9 mouse cellular contexts compared by ENCODE assay signal in genomic region chr3:130494665-130495396, GRCm38 (mm10).
DNase-seq lines count a peak whose midpoint lies in the region; TF ChIP-seq lines count a peak whose summit lies in the region.
"Had no signal": no experiment of that assay in that cellular context is flagged by ENCODE, and none has a peak within 500 bp of the region (broad histone marks: within the 10 kb centered on the region; RNA-seq: fewer than 3 reads in every experiment).

No protein-coding gene starts in this region.

- peak; percentile 12 to 23 for DNase-seq in heart, adult 2 months
- DNase-seq in heart, postnatal 25 days (ENCODE audit: low spot score): no peak
- DNase-seq in ES-E14 (ENCODE audit: low read depth, low spot score): peak; percentile 34
- peak; percentile 63 for DNase-seq in embryo, embryonic 10 days (ENCODE audit: low spot score)
- peak; percentile 25 for DNase-seq in heart, postnatal 4 days
- DNase-seq in lung, postnatal 4 days: peak; percentile 56 to 64
- DNase-seq in spleen, postnatal 36 days (ENCODE audit: low spot score in 2 of 2): no peak
- DNase-seq in urinary bladder, adult 18-20 months (ENCODE audit: low spot score in 2 of 2): no peak

- no peaks in the 10 kb centered on the region for H3K4me1 ChIP-seq in heart, adult 2 months (ENCODE audit: control insufficient read depth, insufficient read depth, low read length)
- H3K4me1 ChIP-seq in ES-E14 (ENCODE audit: control insufficient read depth in 2 of 2, insufficient read depth in 2 of 2, low read length in 2 of 2, poor library complexity in 1 of 2): no peaks in the 10 kb centered on the region

- TF ChIP-seq POLR2A in heart, adult 2 months (IDR thresholded peaks at IDR 0.05; ENCODE audit: insufficient read depth, low read depth, low read length): no peak

- no peak for TF ChIP-seq EP300 in heart, adult 2 months (IDR thresholded peaks at IDR 0.05; ENCODE audit: insufficient read depth, low read depth, low read length)

- no peak overlapping the region for H3K9ac ChIP-seq in heart, adult 2 months (ENCODE audit: low read depth, low read length)
- no peak overlapping the region for H3K9ac ChIP-seq in ES-E14 (ENCODE audit: insufficient read depth, low read depth, low read length, poor library complexity, severe bottlenecking)

- in situ Hi-C loops in ES-E14 (cut with MboI; ENCODE audit: low sequenced_read_pairs in 2 of 2, unreplicated experiment in 2 of 2): no loop called here

- 70% methylated on average over 20 of the region's 20 CpGs for WGBS in heart, adult 2 months

- no peaks in the 10 kb centered on the region for H3K9me3 ChIP-seq in ES-E14 (ENCODE audit: control insufficient read depth, insufficient read depth, low read depth, low read length)

- no peaks in the 10 kb centered on the region for H3K79me2 ChIP-seq in heart, adult 2 months (replicated peaks; ENCODE audit: control insufficient read depth, insufficient read depth, low read length)

- no peak overlapping the region for H3K4me3 ChIP-seq in heart, adult 2 months
- no peak overlapping the region for H3K4me3 ChIP-seq in ES-E14 (ENCODE audit: insufficient read depth in 1 of 2, low read depth in 1 of 2, low read length in 2 of 2, poor library complexity in 1 of 2, severe bottlenecking in 1 of 2)

- peak; percentile 54 for TF ChIP-seq CTCF in heart, adult 2 months (IDR thresholded peaks at IDR 0.05)

- H3K36me3 ChIP-seq in heart, adult 2 months (ENCODE audit: control insufficient read depth, insufficient read depth, low read length): no peaks in the 10 kb centered on the region
- no peaks in the 10 kb centered on the region for H3K36me3 ChIP-seq in ES-E14 (ENCODE audit: control insufficient read depth, insufficient read depth, low read length, poor library complexity, severe bottlenecking)
- H3K36me3 ChIP-seq: G1E had no signal

- H3K27ac ChIP-seq in heart, adult 2 months: no peak overlapping the region
- H3K27ac ChIP-seq in ES-E14 (ENCODE audit: insufficient read depth, low read depth, low read length, poor library complexity, severe bottlenecking): no peak overlapping the region

- intact Hi-C loops in heart, adult 2 months (cut with DNase I): no loop called here
- intact Hi-C loops in heart, postnatal 25 days (cut with DNase I): no loop called here

- no peaks in the 10 kb centered on the region for H3K27me3 ChIP-seq in heart, adult 2 months (ENCODE audit: control insufficient read depth, insufficient read depth, low read length)

TF ChIP-seq in ES-E14, 5 proteins besides CTCF, POLR2A, EP300 and RAD21:
- TF ChIP-seq ZNF384 (IDR thresholded peaks at IDR 0.05; ENCODE audit: low read depth, low read length): no peak
- no peak for TF ChIP-seq CHD2 (IDR thresholded peaks at IDR 0.05; ENCODE audit: low read depth, low read length)
- TF ChIP-seq MAFK (IDR thresholded peaks at IDR 0.05; ENCODE audit: insufficient read depth, low read depth, low read length): no peak
- TF ChIP-seq HCFC1 (IDR thresholded peaks at IDR 0.05; ENCODE audit: borderline replicate concordance, insufficient read depth, low read length): no peak
- TF ChIP-seq ZC3H11A (IDR thresholded peaks at IDR 0.05; ENCODE audit: borderline replicate concordance, low read depth, low read length): no peak

Comparison
In these comparisons a context has a peak if more than half of its experiments do, and no peak if none do; other contexts are left out.
1. DNase-seq: peak in heart, adult 2 months (2 of 2), ES-E14 (single experiment), embryo, embryonic 10 days (single experiment), heart, postnatal 4 days (single experiment) and lung, postnatal 4 days (2 of 2); none in heart, postnatal 25 days (single experiment), spleen, postnatal 36 days (0 of 2) and urinary bladder, adult 18-20 months (0 of 2).